Mouse (Mus musculus): Measurements from ENCODE around the gene Tbcc.

Gene Tbcc

GRCm38 (mm10) chr17:46903876-46904490 is 13.5 kb downstream of the Tbcc start:
- peak; percentile 74 to 81 for DNase-seq (ENCODE audit: low spot score in 2 of 2)

- no peak for DNase-seq (ENCODE audit: low spot score in 2 of 2)
These were observed 19.7 kb downstream of the Tbcc start, which contains the start of gene Prph2 for GRCm38 (mm10) chr17:46910186-46910585. Gene Prph2 (plus strand): TSS chr17:46910459.

DNA sequence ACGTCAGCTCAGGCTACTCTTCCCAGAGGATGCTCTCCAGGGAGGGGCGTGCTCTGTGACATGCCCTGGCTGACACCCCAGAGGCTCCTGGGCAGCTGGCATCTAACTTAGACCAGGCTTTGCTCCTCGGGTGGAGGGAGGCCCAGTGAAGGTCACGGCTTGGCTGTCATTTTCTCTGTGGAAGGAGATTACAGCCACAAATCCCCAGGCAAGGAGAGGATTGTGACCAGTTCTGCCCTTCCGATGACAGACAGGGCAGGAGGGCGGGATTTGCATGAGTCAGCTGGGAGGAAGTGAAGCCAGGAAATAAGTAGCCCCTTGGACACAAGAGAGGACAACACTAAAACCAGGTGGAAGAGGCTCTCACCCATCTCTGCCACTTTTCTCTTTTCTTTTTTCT is 21.8 kb downstream of the Tbcc start:
- no peak for DNase-seq (ENCODE audit: low spot score in 2 of 2)

- DNase-seq (ENCODE audit: low spot score in 2 of 2), result no peak
These were observed 24.6 kb downstream of the Tbcc start for GRCm38 (mm10) chr17:46915129-46915528.

DNA sequence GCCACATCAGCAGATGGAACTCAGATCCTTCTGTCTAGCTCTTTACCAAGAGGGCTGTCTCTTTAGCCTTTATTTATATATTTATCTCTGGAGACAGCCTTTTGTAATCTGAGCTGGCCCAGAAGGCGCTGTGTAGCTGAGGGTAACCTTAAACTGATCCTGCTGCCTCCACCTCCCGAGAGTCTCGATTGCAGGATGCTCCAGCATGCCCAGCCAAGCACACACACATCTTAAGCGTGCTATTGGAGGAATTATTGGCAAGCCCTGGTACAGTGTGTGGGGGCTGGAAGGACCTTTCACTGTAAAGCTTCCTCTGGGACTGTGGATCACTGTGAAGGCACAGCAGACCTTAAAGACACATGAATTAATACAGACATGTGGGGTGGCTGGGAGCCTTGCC is 28.5 kb downstream of the Tbcc start:
- DNase-seq (ENCODE audit: low spot score in 2 of 2), result no peak

DNA sequence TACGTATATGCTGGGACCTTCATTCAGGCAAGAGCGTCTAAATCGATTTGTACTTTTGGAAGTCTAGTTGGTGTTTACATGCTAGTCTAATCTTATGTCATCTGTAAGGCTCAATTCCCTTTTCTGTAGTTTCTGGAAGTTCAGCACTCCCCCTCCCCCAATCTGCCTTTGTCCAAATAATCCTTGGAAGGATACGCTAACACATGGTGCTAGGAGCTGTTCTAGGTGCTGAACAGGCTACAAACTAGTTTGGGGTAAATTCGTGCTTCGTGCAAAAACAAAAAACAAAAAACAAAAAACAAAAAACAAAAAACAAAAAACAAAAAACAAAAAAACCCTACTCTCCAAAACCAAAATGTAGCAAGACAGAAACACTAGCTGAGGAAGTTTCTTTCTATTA is 30.4 kb downstream of the Tbcc start:
- no peak for DNase-seq (ENCODE audit: low spot score in 2 of 2)

DNA sequence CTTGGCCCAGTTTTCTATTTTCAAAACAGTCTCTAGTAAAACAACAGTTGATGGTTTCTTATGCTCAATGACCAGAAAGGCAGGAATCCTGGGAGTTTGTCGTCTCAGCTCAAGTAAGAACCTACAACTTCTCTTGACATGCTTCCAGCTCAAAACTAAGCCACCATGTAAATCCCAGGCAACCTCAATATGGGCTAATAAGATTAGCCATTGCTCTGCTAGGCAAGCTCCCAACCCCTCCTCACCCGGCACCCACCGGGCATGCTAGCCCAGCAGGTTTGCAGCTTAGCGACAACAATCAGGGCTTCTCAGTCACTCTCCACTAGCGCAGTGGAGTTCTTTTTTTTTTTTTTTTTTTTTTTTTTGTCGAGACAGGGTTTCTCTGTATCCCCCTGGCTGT is 35.7 kb downstream of the Tbcc start:
- DNase-seq (ENCODE audit: low spot score in 2 of 2), result no peak

DNA sequence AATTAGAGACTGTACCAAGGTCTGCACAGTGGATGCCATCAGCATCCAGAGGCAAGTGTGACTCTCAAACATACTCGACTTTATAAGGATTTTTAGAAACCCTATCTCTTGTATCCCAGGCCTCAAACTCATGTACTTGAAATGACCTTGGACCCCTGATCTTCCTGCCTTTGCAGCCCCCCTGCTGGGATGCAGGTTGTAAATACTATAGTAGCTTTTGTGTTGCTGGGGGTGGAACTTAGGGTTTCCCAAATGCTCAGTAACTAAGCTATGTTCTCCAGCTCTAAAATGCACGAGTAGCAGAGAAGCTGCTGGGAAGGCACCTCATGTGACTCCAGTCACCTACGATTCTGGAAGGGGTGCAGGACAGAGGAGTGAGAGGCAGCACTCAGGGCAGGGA is 36.5 kb downstream of the Tbcc start:
- no peak for DNase-seq (ENCODE audit: low spot score in 2 of 2)

DNA sequence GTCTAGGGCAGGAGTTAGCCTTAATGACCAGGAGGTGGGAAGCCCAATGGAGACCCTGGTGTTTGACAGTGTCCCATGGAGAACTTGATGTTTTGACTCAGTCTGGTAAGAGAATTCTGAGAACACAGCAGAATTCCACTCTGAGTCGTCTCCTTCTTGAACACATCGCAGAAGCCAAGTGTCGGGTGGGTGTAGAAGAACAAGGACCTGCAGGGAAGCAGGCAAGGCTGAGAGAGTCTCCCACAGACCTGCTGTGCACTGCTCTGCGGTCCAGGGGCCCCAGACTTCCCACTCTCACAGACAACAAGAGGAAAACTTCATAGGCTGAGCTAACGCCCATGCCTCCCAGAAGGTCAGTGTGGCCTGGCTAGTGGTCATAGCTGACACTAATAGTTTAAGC is 37.3 kb downstream of the Tbcc start:
- no peak for DNase-seq (ENCODE audit: low spot score in 2 of 2)

DNA sequence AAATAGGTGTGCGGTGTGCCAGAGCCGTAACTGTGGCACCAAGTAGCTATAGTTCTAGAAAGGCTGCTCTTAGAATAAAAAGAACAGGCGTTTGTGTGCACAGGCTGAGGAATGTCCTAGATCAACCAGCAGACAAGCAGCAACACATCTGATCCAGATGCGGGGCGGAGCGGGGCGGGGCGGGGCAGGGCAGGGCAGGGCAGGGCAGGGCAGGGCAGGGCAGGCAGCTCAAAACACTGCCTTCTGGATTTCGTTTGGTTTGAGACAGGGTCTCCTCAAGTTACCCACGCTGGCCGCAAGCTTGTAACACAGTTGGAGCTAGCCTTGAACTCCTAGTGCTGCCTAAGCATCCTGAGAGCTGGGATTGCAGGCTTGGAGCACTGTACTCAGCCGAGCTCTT is 38.8 kb downstream of the Tbcc start:
- no peak for DNase-seq (ENCODE audit: low spot score in 2 of 2)

GRCm38 (mm10) chr17:46929897-46930296 is 39.4 kb downstream of the Tbcc start:
- DNase-seq (ENCODE audit: low spot score in 2 of 2), result no peak

DNA sequence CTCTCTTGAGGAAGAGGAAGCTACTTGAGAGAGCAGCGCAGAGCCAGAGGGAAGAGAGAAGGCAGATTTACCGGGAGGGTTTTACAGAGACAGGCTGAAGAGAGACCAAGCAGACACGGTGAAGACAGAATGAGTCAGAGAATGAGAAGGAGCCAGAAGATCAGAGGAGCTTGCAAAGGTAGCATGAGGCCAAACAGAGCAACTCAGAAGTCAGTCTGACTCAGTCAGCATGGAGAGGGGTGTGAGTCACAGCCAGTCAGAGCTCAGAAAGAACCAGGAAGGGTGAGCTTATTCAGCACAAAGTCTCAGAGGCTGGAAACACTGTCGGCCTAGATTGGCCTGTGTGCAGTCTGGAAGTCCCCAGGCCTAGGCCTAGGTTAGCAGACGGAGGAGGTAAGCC is 42.5 kb downstream of the Tbcc start:
- no peak for DNase-seq (ENCODE audit: low spot score in 2 of 2)

- peak; percentile 58 to 72 for DNase-seq (ENCODE audit: low spot score in 2 of 2)
These were observed 43.3 kb downstream of the Tbcc start for GRCm38 (mm10) chr17:46933557-46934348.

DNA sequence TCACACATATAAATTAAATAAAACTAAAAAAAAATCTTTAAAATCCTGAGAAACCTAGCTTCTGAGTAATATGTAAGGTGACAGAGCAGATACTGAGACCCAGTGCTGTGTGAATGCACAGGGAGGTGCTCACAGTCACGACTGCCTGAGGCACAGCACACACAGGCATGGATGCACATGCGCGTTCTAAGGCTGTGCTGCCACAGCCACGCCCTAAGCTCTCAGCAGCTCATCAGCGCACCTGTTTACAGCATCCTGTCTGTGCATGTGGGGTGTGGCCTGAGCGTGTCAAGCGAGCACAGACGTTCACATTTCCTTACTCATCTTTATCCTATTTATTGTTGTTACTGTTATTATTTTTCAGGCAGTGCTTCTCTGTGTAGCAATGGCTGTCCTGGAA is 50.0 kb downstream of the Tbcc start:
- no peak for DNase-seq (ENCODE audit: low spot score in 2 of 2)

Measured in right cerebral cortex, postnatal 10 days (tissue).